ENCODE assay signal across 14 mouse cellular contexts in the genomic region with DNA sequence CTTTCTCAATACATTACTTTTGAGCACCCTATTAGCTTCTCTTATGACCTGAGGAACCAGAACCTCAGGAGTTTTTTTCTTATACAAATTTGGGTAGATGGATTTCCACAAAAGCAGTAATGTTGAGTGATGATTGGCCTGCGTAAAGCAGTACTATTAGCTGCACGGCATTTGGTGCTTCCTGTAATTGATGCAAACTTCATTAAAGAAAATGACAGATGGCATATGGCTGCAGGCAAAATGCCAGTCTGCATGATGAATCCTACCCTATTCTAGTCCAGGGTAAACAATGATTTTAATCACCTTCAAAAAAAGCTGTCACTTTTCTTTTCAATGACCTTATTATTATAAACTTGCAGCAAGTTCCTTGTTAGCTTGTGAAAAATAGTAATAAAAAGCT.
A peak's percentile ranks its signal among the peaks of the same experiment; 100 is the strongest.
DNase-seq lines count a peak whose midpoint lies in the region; ATAC-seq lines count a peak whose summit lies in the region.
"Had no signal": no experiment of that assay in that cellular context is flagged by ENCODE, and none has a peak within 500 bp of the region (broad histone marks: within the 10 kb centered on the region; RNA-seq: fewer than 3 reads in every experiment).

No protein-coding gene starts in this region.

- no peak overlapping the region for H3K27ac ChIP-seq in hindbrain, embryonic 16.5 days (ENCODE audit: low read depth, low read length)
- H3K27ac ChIP-seq in midbrain, embryonic 15.5 days: no peak overlapping the region
- H3K27ac ChIP-seq: kidney, postnatal 0 days; liver, embryonic 13.5 days had no signal

- H3K4me2 ChIP-seq in hindbrain, embryonic 16.5 days (ENCODE audit: low read length): no peak overlapping the region
- no peak overlapping the region for H3K4me2 ChIP-seq in midbrain, embryonic 15.5 days
- H3K4me2 ChIP-seq: liver, embryonic 13.5 days had no signal

- DNase-seq in left cerebral cortex, postnatal 4 days: peak; percentile 66
- DNase-seq in left cerebral cortex, postnatal 25 days (ENCODE audit: low spot score in 2 of 2): no peak
- DNase-seq in cerebellum, adult 9-11 months: peak; percentile 62
- no peak for DNase-seq in right cerebral cortex, postnatal 25 days
- no peak for DNase-seq in thymus, postnatal 0 days (ENCODE audit: low spot score)
- no peak for DNase-seq in thymus, postnatal 25 days
- DNase-seq: gastrocnemius, postnatal 36 days; liver, embryonic 13.5 days; lung, postnatal 4 days; right cerebral cortex, postnatal 14 days had no signal

- no peak overlapping the region for H3K9ac ChIP-seq in hindbrain, embryonic 16.5 days (ENCODE audit: low read depth, low read length)
- H3K9ac ChIP-seq in midbrain, embryonic 15.5 days: no peak overlapping the region
- H3K9ac ChIP-seq: liver, embryonic 13.5 days had no signal

- no peaks in the 10 kb centered on the region for H3K36me3 ChIP-seq in hindbrain, embryonic 16.5 days (ENCODE audit: control insufficient read depth, insufficient read depth, low read length)
- no peaks in the 10 kb centered on the region for H3K36me3 ChIP-seq in midbrain, embryonic 15.5 days (replicated peaks)
- H3K36me3 ChIP-seq: liver, embryonic 13.5 days had no signal

- peak; percentile 63; the same call in 1 of the 2 replicates for ATAC-seq in hindbrain, embryonic 16.5 days
- ATAC-seq in midbrain, embryonic 15.5 days (replicated peaks): 0 out of 2 replicates have a peak, but pooled peaks have one; percentile 30
- ATAC-seq: inflammation-experienced regulatory T-cells, adult 6 months had no signal

- WGBS in hindbrain, embryonic 16.5 days: 41% methylated on average over 2 of the region's 2 CpGs
- 40% methylated on average over 2 of the region's 2 CpGs for WGBS in midbrain, embryonic 15.5 days

- no peaks in the 10 kb centered on the region for H3K4me1 ChIP-seq in hindbrain, embryonic 16.5 days (ENCODE audit: control insufficient read depth, insufficient read depth, low read depth, low read length)
- H3K4me1 ChIP-seq in midbrain, embryonic 15.5 days: no peaks in the 10 kb centered on the region; the same call in 1 of the 2 replicates
- H3K4me1 ChIP-seq: liver, embryonic 13.5 days had no signal

- intact Hi-C loops in left cerebral cortex, postnatal 4 days (cut with DNase I): no loop called here
- intact Hi-C loops in left cerebral cortex, postnatal 25 days (cut with DNase I): no loop called here

- H3K4me3 ChIP-seq in hindbrain, embryonic 16.5 days (ENCODE audit: low read length): no peak overlapping the region
- H3K4me3 ChIP-seq in midbrain, embryonic 15.5 days: no peak overlapping the region
- H3K4me3 ChIP-seq: liver, embryonic 13.5 days had no signal

- peaks cover 3% of the 10 kb centered on the region; the same call in 1 of the 2 replicates for H3K9me3 ChIP-seq in hindbrain, embryonic 16.5 days (ENCODE audit: control insufficient read depth, low read length)
- H3K9me3 ChIP-seq in midbrain, embryonic 15.5 days: peaks cover 10% of the 10 kb centered on the region
- H3K9me3 ChIP-seq: liver, embryonic 13.5 days had no signal

- H3K27me3 ChIP-seq in hindbrain, embryonic 16.5 days (replicated peaks; ENCODE audit: control insufficient read depth, insufficient read depth, low read length): no peaks in the 10 kb centered on the region
- H3K27me3 ChIP-seq in midbrain, embryonic 15.5 days (replicated peaks): no peaks in the 10 kb centered on the region
- H3K27me3 ChIP-seq: liver, embryonic 13.5 days had no signal

Comparison
In these comparisons a context has a peak if more than half of its experiments do, and no peak if none do; other contexts are left out.
1. DNase-seq: peak in left cerebral cortex, postnatal 4 days (single experiment) and cerebellum, adult 9-11 months (single experiment); none in left cerebral cortex, postnatal 25 days (0 of 2), right cerebral cortex, postnatal 25 days (single experiment), thymus, postnatal 0 days (single experiment) and thymus, postnatal 25 days (single experiment).